Mouse (Mus musculus): Measurements from ENCODE around the gene Slc37a3. TPM values are rescaled to one million over a fixed set of nuclear protein-coding genes. Genes with fewer than 3 reads are reported as not detected.
"Not testable (repeated sequence)": the region's sequence is repeated elsewhere in the genome, so short reads cannot be mapped to it uniquely, and the experiment has no call there.

Gene Slc37a3
- total RNA-seq (2021): 10 to 100 TPM; 21.5 to 22.8 TPM

GRCm38 (mm10) chr6:39377311-39377827 lies at the start of gene Slc37a3:
Gene Slc37a3 (minus strand): TSS chr6:39377675.
- DNase-seq: peak; percentile 82 to 87

GRCm38 (mm10) chr6:39426725-39427124 lies 49.2 kb upstream of the Slc37a3 start:
- DNase-seq: no peak

More at GRCm38 (mm10) chr6:39377311-39377827, at the start of gene Slc37a3:
- intact Hi-C loops (cut with DNase I): no loop called here

GRCm38 (mm10) chr6:39425181-39425580 lies 47.7 kb upstream of the Slc37a3 start:
- intact Hi-C loops (cut with DNase I): no loop called here

More at GRCm38 (mm10) chr6:39426725-39427124, 49.2 kb upstream of the Slc37a3 start:
- intact Hi-C loops (cut with DNase I): no loop called here

GRCm38 (mm10) chr6:39423686-39424085 lies 46.2 kb upstream of the Slc37a3 start:
- intact Hi-C loops (cut with DNase I): no loop called here
- DNase-seq: no peak

More at GRCm38 (mm10) chr6:39425181-39425580, 47.7 kb upstream of the Slc37a3 start:
- DNase-seq: no peak

- intact Hi-C loops (cut with DNase I): no loop called here
- no peak for DNase-seq
Measured at GRCm38 (mm10) chr6:39423130-39423551, 45.7 kb upstream of the Slc37a3 start.

- no peak for DNase-seq
Measured at GRCm38 (mm10) chr6:39420867-39421266, 43.4 kb upstream of the Slc37a3 start.

GRCm38 (mm10) chr6:39419851-39420721 lies 42.6 kb upstream of the Slc37a3 start, which contains the start of gene Mkrn1:
Gene Mkrn1 (minus strand): TSS chr6:39420462.
- DNase-seq: peak; percentile 72 to 81
- intact Hi-C loops (cut with DNase I): loop anchor here (5.0 kb wide), 1 partner anchor 142 kb away; no protein-coding TSS in a partner anchor

More at GRCm38 (mm10) chr6:39420867-39421266, 43.4 kb upstream of the Slc37a3 start:
- intact Hi-C loops (cut with DNase I): no loop called here

GRCm38 (mm10) chr6:39419386-39419850 lies 41.9 kb upstream of the Slc37a3 start:
- intact Hi-C loops (cut with DNase I): loop anchor here (5.0 kb wide), 1 partner anchor 143 kb away; no protein-coding TSS in a partner anchor
- DNase-seq: peak in 1 of 2 experiments; percentile 67

- DNase-seq: not testable (repeated sequence)
- intact Hi-C loops (cut with DNase I): loop anchor here (5.0 kb wide), 1 partner anchor 146 kb away; no protein-coding TSS in a partner anchor
Measured at GRCm38 (mm10) chr6:39416654-39417053, 39.2 kb upstream of the Slc37a3 start.

- peak; percentile 42 to 77 for DNase-seq
Measured at GRCm38 (mm10) chr6:39415762-39416161, 38.3 kb upstream of the Slc37a3 start.

GRCm38 (mm10) chr6:39414106-39414505 lies 36.6 kb upstream of the Slc37a3 start:
- no peak for DNase-seq
- intact Hi-C loops (cut with DNase I): no loop called here

More at GRCm38 (mm10) chr6:39415762-39416161, 38.3 kb upstream of the Slc37a3 start:
- intact Hi-C loops (cut with DNase I): loop anchor here (5.0 kb wide), 1 partner anchor 147 kb away; no protein-coding TSS in a partner anchor

- intact Hi-C loops (cut with DNase I): no loop called here
- DNase-seq: no peak
Measured at GRCm38 (mm10) chr6:39406480-39406879, 29.0 kb upstream of the Slc37a3 start.

GRCm38 (mm10) chr6:39403136-39403535 lies 25.7 kb upstream of the Slc37a3 start:
- DNase-seq: no peak
- intact Hi-C loops (cut with DNase I): no loop called here

GRCm38 (mm10) chr6:39400343-39400742 lies 22.9 kb upstream of the Slc37a3 start:
- intact Hi-C loops (cut with DNase I): no loop called here
- DNase-seq: peak in 1 of 2 experiments; percentile 15

- intact Hi-C loops (cut with DNase I): no loop called here
- DNase-seq: no peak
Measured at GRCm38 (mm10) chr6:39398342-39398741, 20.9 kb upstream of the Slc37a3 start.

- intact Hi-C loops (cut with DNase I): no loop called here
- no peak for DNase-seq
Measured at GRCm38 (mm10) chr6:39397046-39397445, 19.6 kb upstream of the Slc37a3 start.

- intact Hi-C loops (cut with DNase I): no loop called here
Measured at GRCm38 (mm10) chr6:39395916-39396315, 18.4 kb upstream of the Slc37a3 start.

GRCm38 (mm10) chr6:39395471-39395870 lies 18.0 kb upstream of the Slc37a3 start:
- intact Hi-C loops (cut with DNase I): no loop called here

More at GRCm38 (mm10) chr6:39395916-39396315, 18.4 kb upstream of the Slc37a3 start:
- DNase-seq: no peak

GRCm38 (mm10) chr6:39389988-39390387 lies 12.5 kb upstream of the Slc37a3 start:
- intact Hi-C loops (cut with DNase I): no loop called here
- DNase-seq: no peak

More at GRCm38 (mm10) chr6:39395471-39395870, 18.0 kb upstream of the Slc37a3 start:
- no peak for DNase-seq

GRCm38 (mm10) chr6:39381125-39381880 lies 3.8 kb upstream of the Slc37a3 start, which contains the start of gene Rab19:
Gene Rab19 (plus strand): TSS chr6:39381175.
- DNase-seq: peak; percentile 39 to 47
- intact Hi-C loops (cut with DNase I): no loop called here
